Mouse (Mus musculus): ENCODE results near the gene Thoc3. TPM values are rescaled to one million over a fixed set of nuclear protein-coding genes. Genes with fewer than 3 reads are reported as not detected.

Gene Thoc3
- polyA plus RNA-seq, 1 experiment from 2014 or later = 96.5 TPM

GRCm38 (mm10) chr13:54411656-54412055 is 57.0 kb downstream of the Thoc3 start:
- H3K9ac ChIP-seq (ENCODE audit: low read length) = no peak overlapping the region
- no peak overlapping the region for H3K27ac ChIP-seq (ENCODE audit: low read length)
- no peaks in the 10 kb centered on the region for H3K9me3 ChIP-seq (replicated peaks; ENCODE audit: control insufficient read depth, low read length)
- no peak for ATAC-seq (ENCODE audit: insufficient read depth, low FRiP score)
- no peak overlapping the region for H3K4me2 ChIP-seq (ENCODE audit: low read depth, low read length)
- no peak overlapping the region for H3K4me3 ChIP-seq (replicated peaks; ENCODE audit: low read length)
- no peaks in the 10 kb centered on the region for H3K36me3 ChIP-seq (ENCODE audit: control insufficient read depth, insufficient read depth, low read length)
- H3K27me3 ChIP-seq (ENCODE audit: control insufficient read depth, insufficient read depth, low read length) = no peaks in the 10 kb centered on the region
- peaks cover 11% of the 10 kb centered on the region for H3K4me1 ChIP-seq (ENCODE audit: control insufficient read depth, insufficient read depth, low read length)
- 87% methylated on average over 3 of the region's 3 CpGs for WGBS

Other genes with a start within 250 kb of the Thoc3 start
- gene Cplx2, start 97.5 kb downstream of the Thoc3 start, polyA plus RNA-seq (2015; fragmentation: Nextera tagmentation; extraction: Ambion mirVana) = 3.2 and 4.0 TPM in 2 replicates
- 7.9 and 8.6 TPM in 2 replicates for gene Simc1, start 34.9 kb upstream of the Thoc3 start, polyA plus RNA-seq (2015; fragmentation: Nextera tagmentation; extraction: Ambion mirVana)
- 125 and 147 TPM in 2 replicates for gene 4833439L19Rik, start 96.6 kb upstream of the Thoc3 start, polyA plus RNA-seq (2015; fragmentation: Nextera tagmentation; extraction: Ambion mirVana)
- gene Arl10, start 106.2 kb upstream of the Thoc3 start, polyA plus RNA-seq (2015; fragmentation: Nextera tagmentation; extraction: Ambion mirVana) = 21.7 and 23.1 TPM in 2 replicates
- 87.1 and 88.7 TPM in 2 replicates for gene Nop16, start 121.2 kb upstream of the Thoc3 start, polyA plus RNA-seq (2015; fragmentation: Nextera tagmentation; extraction: Ambion mirVana)
- 182 and 211 TPM in 2 replicates for gene Higd2a, start 121.4 kb upstream of the Thoc3 start, polyA plus RNA-seq (2015; fragmentation: Nextera tagmentation; extraction: Ambion mirVana)
- 79.6 and 79.8 TPM in 2 replicates for gene Cltb, start 142.5 kb upstream of the Thoc3 start, polyA plus RNA-seq (2015; fragmentation: Nextera tagmentation; extraction: Ambion mirVana)
- 67.4 and 71.9 TPM in 2 replicates for gene Faf2, start 152.9 kb upstream of the Thoc3 start, polyA plus RNA-seq (2015; fragmentation: Nextera tagmentation; extraction: Ambion mirVana)
- 52.5 and 56.5 TPM in 2 replicates for gene Rnf44, start 225.1 kb upstream of the Thoc3 start, polyA plus RNA-seq (2015; fragmentation: Nextera tagmentation; extraction: Ambion mirVana)
- 9.6 and 9.9 TPM in 2 replicates for gene Cdhr2, start 232.6 kb upstream of the Thoc3 start, polyA plus RNA-seq (2015; fragmentation: Nextera tagmentation; extraction: Ambion mirVana)